Mouse (Mus musculus): Measurements from ENCODE around the gene 9430097D07Rik.

The 9430097D07Rik gene

GRCm38 (mm10) chr2:32575586-32576160 is at the start of gene 9430097D07Rik:
TSS of gene 9430097D07Rik (minus strand) at chr2:32575684.
- DNase-seq (ENCODE audit: low spot score in 2 of 2), result peak; percentile 63 to 74

GRCm38 (mm10) chr2:32624111-32624748 is 48.7 kb upstream of the 9430097D07Rik start:
- DNase-seq (ENCODE audit: low spot score in 2 of 2), result no peak

GRCm38 (mm10) chr2:32621517-32621859 is 46.0 kb upstream of the 9430097D07Rik start, which contains the start of gene Ak1:
TSS of gene Ak1 (plus strand) at chr2:32621758.
- DNase-seq (ENCODE audit: low spot score in 2 of 2), result no peak

- no peak for DNase-seq (ENCODE audit: low spot score in 2 of 2)
Observed at GRCm38 (mm10) chr2:32620682-32621516, 45.4 kb upstream of the 9430097D07Rik start.

GRCm38 (mm10) chr2:32618051-32618450 is 42.6 kb upstream of the 9430097D07Rik start:
- no peak for DNase-seq (ENCODE audit: low spot score in 2 of 2)

GRCm38 (mm10) chr2:32617601-32618000 is 42.1 kb upstream of the 9430097D07Rik start:
- DNase-seq (ENCODE audit: low spot score in 2 of 2), result no peak

GRCm38 (mm10) chr2:32617109-32617508 is 41.6 kb upstream of the 9430097D07Rik start:
- DNase-seq (ENCODE audit: low spot score in 2 of 2), result no peak

- no peak for DNase-seq (ENCODE audit: low spot score in 2 of 2)
Observed at GRCm38 (mm10) chr2:32612274-32612673, 36.8 kb upstream of the 9430097D07Rik start.

GRCm38 (mm10) chr2:32610610-32611229 is 35.2 kb upstream of the 9430097D07Rik start:
- no peak for DNase-seq (ENCODE audit: low spot score in 2 of 2)

GRCm38 (mm10) chr2:32608778-32609435 is 33.4 kb upstream of the 9430097D07Rik start:
- no peak for DNase-seq (ENCODE audit: low spot score in 2 of 2)

- DNase-seq (ENCODE audit: low spot score in 2 of 2), result no peak
Observed at GRCm38 (mm10) chr2:32608141-32608777, 32.8 kb upstream of the 9430097D07Rik start.

GRCm38 (mm10) chr2:32607262-32607947 is 31.9 kb upstream of the 9430097D07Rik start:
- peak in 1 of 2 experiments; percentile 32 for DNase-seq (ENCODE audit: low spot score in 2 of 2)

- DNase-seq (ENCODE audit: low spot score in 2 of 2), result peak; percentile 66 to 81
Observed at GRCm38 (mm10) chr2:32606161-32607142, 31.0 kb upstream of the 9430097D07Rik start.

- no peak for DNase-seq (ENCODE audit: low spot score in 2 of 2)
Observed at GRCm38 (mm10) chr2:32604631-32605030, 29.1 kb upstream of the 9430097D07Rik start.

- DNase-seq (ENCODE audit: low spot score in 2 of 2), result peak; percentile 81 to 89
Observed at GRCm38 (mm10) chr2:32602600-32603054, 27.1 kb upstream of the 9430097D07Rik start.

- no peak for DNase-seq (ENCODE audit: low spot score in 2 of 2)
Observed at GRCm38 (mm10) chr2:32601417-32602065, 26.1 kb upstream of the 9430097D07Rik start.

GRCm38 (mm10) chr2:32599409-32599808 is 23.9 kb upstream of the 9430097D07Rik start, which contains the start of gene St6galnac6:
TSS of gene St6galnac6 (plus strand) at chr2:32599709.
- DNase-seq (ENCODE audit: low spot score in 2 of 2), result no peak

GRCm38 (mm10) chr2:32598506-32598905 is 23.0 kb upstream of the 9430097D07Rik start:
- no peak for DNase-seq (ENCODE audit: low spot score in 2 of 2)

- DNase-seq (ENCODE audit: low spot score in 2 of 2), result no peak
Observed at GRCm38 (mm10) chr2:32597699-32598098, 22.2 kb upstream of the 9430097D07Rik start.

Measured in right cerebral cortex, postnatal 36 days (tissue).